Mouse (Mus musculus) heart, embryonic 15.5 days (tissue): ENCODE results near the gene Git1. TPM values are rescaled to one million over a fixed set of nuclear protein-coding genes. Genes with fewer than 3 reads are reported as not detected.

Experiments
- ATAC-seq: fragments of 200-750 bp; cut with Nextera tagmentation; replicated peaks from 2 replicates; pipeline ENCODE4 v1.8.0; 2017; ENCODE audit warnings: low read depth, moderate TSS enrichment; ENCODE audit not compliant: insufficient number of reproducible peaks, insufficient read depth, low FRiP score
- H3K27ac ChIP-seq: fragments of 300-500 bp; sonication (generic); 2 replicates; pipeline ENCODE4 v1.5.1; 2015; ENCODE audit warnings: mild to moderate bottlenecking, inconsistent platforms
- H3K27me3 ChIP-seq: fragments of 300-500 bp; sonication (generic); 2 replicates; pipeline ENCODE4 v1.6.1; 2015; ENCODE audit warnings: inconsistent platforms
- H3K36me3 ChIP-seq: fragments of 300-500 bp; sonication (generic); 2 replicates; pipeline ENCODE4 v1.6.1; 2015; ENCODE audit warnings: mild to moderate bottlenecking, inconsistent platforms
- H3K4me1 ChIP-seq: fragments of 300-500 bp; sonication (generic); replicated peaks from 2 replicates; pipeline ENCODE4 v1.6.1; 2015; ENCODE audit warnings: inconsistent platforms
- H3K4me2 ChIP-seq: fragments of 300-500 bp; sonication (generic); 2 replicates; pipeline ENCODE4 v1.6.1; 2015; ENCODE audit warnings: inconsistent platforms, mild to moderate bottlenecking, moderate library complexity
- H3K4me3 ChIP-seq: fragments of 300-500 bp; sonication (generic); 2 replicates; pipeline ENCODE4 v1.5.1; 2015; ENCODE audit warnings: mild to moderate bottlenecking, inconsistent platforms
- H3K9ac ChIP-seq: fragments of 300-500 bp; sonication (generic); 2 replicates; pipeline ENCODE4 v1.6.1; 2015; ENCODE audit warnings: mild to moderate bottlenecking, inconsistent platforms
- H3K9me3 ChIP-seq: fragments of 300-500 bp; sonication (generic); replicated peaks from 2 replicates; pipeline ENCODE4 v1.6.1; 2016; ENCODE audit warnings: inconsistent platforms
- WGBS: fragments of 180-500 bp; shearing (Covaris S2); methylation state at CpG from one replicate; pipeline ENCODE4 v1.1.7; 2015; ENCODE audit warnings: mixed read lengths; 5-methylcytosine and 5-hydroxymethylcytosine counted together
- polyA plus RNA-seq: library from polyadenylated mRNA; unstranded; fragments of >200 nt; fragmentation: Nextera tagmentation; extraction: Ambion mirVana; gene quantifications from 2 replicates; pipeline ENCODE4 v1.2.1, GENCODE M21; 2015

Git1 gene
- polyA plus RNA-seq, 1 experiment from 2014 or later, result 6.8 TPM

- Histone ChIP-seq H3K36me3 (peaks cover 61% of the 10 kb centered on the region), H3K4me2 (no peak overlapping the region), H3K9me3 (no peaks in the 10 kb centered on the region), H3K27ac (peak overlapping the region; percentile 13; the same call in 1 of the 2 replicates), H3K9ac (no peak overlapping the region), H3K4me1 (peaks cover 36% of the 10 kb centered on the region), H3K27me3 (no peaks in the 10 kb centered on the region), H3K4me3 (no peak overlapping the region)
- WGBS, result 73% methylated on average over 6 of the region's 6 CpGs
- no peak for ATAC-seq
These were observed 9.1 kb downstream of the Git1 start for GRCm38 (mm10) chr11:77502481-77502880.

GRCm38 (mm10) chr11:77503511-77503910 lies 10.1 kb downstream of the Git1 start:
- WGBS, result 66% methylated on average over 3 of the region's 3 CpGs
- Histone ChIP-seq H3K27me3 (no peaks in the 10 kb centered on the region), H3K4me1 (peaks cover 29% of the 10 kb centered on the region), H3K27ac (no peak overlapping the region; the same call in 1 of the 2 replicates), H3K4me3 (no peak overlapping the region), H3K36me3 (peaks cover 61% of the 10 kb centered on the region), H3K9me3 (no peaks in the 10 kb centered on the region), H3K4me2 (no peak overlapping the region), H3K9ac (no peak overlapping the region)
- ATAC-seq, result no peak

GRCm38 (mm10) chr11:77504377-77504776 lies 11.0 kb downstream of the Git1 start:
- peaks cover 59% of the 10 kb centered on the region for H3K36me3 ChIP-seq
- peaks cover 30% of the 10 kb centered on the region for H3K4me1 ChIP-seq
- no peak overlapping the region for H3K27ac ChIP-seq
- no peak for ATAC-seq
- 93% methylated on average over 19 of the region's 19 CpGs for WGBS
- no peak overlapping the region for H3K9ac ChIP-seq
- H3K4me3 ChIP-seq, result no peak overlapping the region
- no peaks in the 10 kb centered on the region for H3K9me3 ChIP-seq
- H3K4me2 ChIP-seq, result no peak overlapping the region
- no peaks in the 10 kb centered on the region for H3K27me3 ChIP-seq

GRCm38 (mm10) chr11:77505291-77505980 lies 12.1 kb downstream of the Git1 start:
- Histone ChIP-seq H3K36me3 (peaks cover 48% of the 10 kb centered on the region), H3K4me3 (no peak overlapping the region), H3K27ac (no peak overlapping the region), H3K9ac (no peak overlapping the region), H3K4me1 (peaks cover 30% of the 10 kb centered on the region), H3K4me2 (no peak overlapping the region), H3K27me3 (no peaks in the 10 kb centered on the region), H3K9me3 (no peaks in the 10 kb centered on the region)
- 86% methylated on average over 22 of the region's 22 CpGs for WGBS
- no peak for ATAC-seq

- WGBS, result 83% methylated on average over 14 of the region's 14 CpGs
- no peak overlapping the region for H3K4me3 ChIP-seq
These were observed 12.9 kb downstream of the Git1 start for GRCm38 (mm10) chr11:77506273-77506672.

GRCm38 (mm10) chr11:77506941-77507340 lies 13.6 kb downstream of the Git1 start:
- Histone ChIP-seq H3K4me3 (no peak overlapping the region), H3K9me3 (no peaks in the 10 kb centered on the region), H3K27ac (no peak overlapping the region), H3K36me3 (peaks cover 40% of the 10 kb centered on the region), H3K27me3 (no peaks in the 10 kb centered on the region), H3K9ac (no peak overlapping the region), H3K4me1 (peaks cover 24% of the 10 kb centered on the region), H3K4me2 (no peak overlapping the region)
- ATAC-seq, result no peak
- 80% methylated on average over 6 of the region's 6 CpGs for WGBS

More at GRCm38 (mm10) chr11:77506273-77506672, 12.9 kb downstream of the Git1 start:
- Histone ChIP-seq H3K27ac (no peak overlapping the region), H3K9me3 (no peaks in the 10 kb centered on the region), H3K27me3 (no peaks in the 10 kb centered on the region), H3K36me3 (peaks cover 40% of the 10 kb centered on the region), H3K4me1 (peaks cover 21% of the 10 kb centered on the region), H3K9ac (no peak overlapping the region), H3K4me2 (no peak overlapping the region)
- no peak for ATAC-seq

GRCm38 (mm10) chr11:77507426-77507825 lies 14.1 kb downstream of the Git1 start:
- Histone ChIP-seq H3K9ac (no peak overlapping the region), H3K27me3 (no peaks in the 10 kb centered on the region), H3K4me2 (no peak overlapping the region), H3K4me1 (peaks cover 27% of the 10 kb centered on the region), H3K27ac (no peak overlapping the region), H3K9me3 (no peaks in the 10 kb centered on the region), H3K36me3 (peaks cover 40% of the 10 kb centered on the region), H3K4me3 (no peak overlapping the region)
- no peak for ATAC-seq
- 70% methylated on average over 4 of the region's 4 CpGs for WGBS

- Histone ChIP-seq H3K9me3 (no peaks in the 10 kb centered on the region), H3K4me1 (peaks cover 24% of the 10 kb centered on the region), H3K27ac (peak overlapping the region; percentile 77), H3K4me2 (peak overlapping the region; percentile 85), H3K4me3 (peak overlapping the region; percentile 45), H3K9ac (peak overlapping the region; percentile 66), H3K36me3 (peaks cover 34% of the 10 kb centered on the region), H3K27me3 (no peaks in the 10 kb centered on the region)
- WGBS, result 20% methylated on average over 49 of the region's 49 CpGs
- ATAC-seq, result peak; percentile 53; the same call in 1 of the 2 replicates
These were observed 15.0 kb downstream of the Git1 start for GRCm38 (mm10) chr11:77508068-77509021.

- ATAC-seq, result no peak
- Histone ChIP-seq H3K9ac (no peak overlapping the region), H3K9me3 (no peaks in the 10 kb centered on the region), H3K27me3 (peaks cover 3% of the 10 kb centered on the region; the same call in 1 of the 2 replicates), H3K4me1 (peaks cover 49% of the 10 kb centered on the region), H3K4me2 (no peak overlapping the region), H3K4me3 (no peak overlapping the region), H3K36me3 (peaks cover 10% of the 10 kb centered on the region), H3K27ac (no peak overlapping the region)
- WGBS, result 77% methylated on average over 5 of the region's 5 CpGs
These were observed 18.0 kb downstream of the Git1 start for GRCm38 (mm10) chr11:77511336-77511735.

GRCm38 (mm10) chr11:77512891-77513810 lies 19.8 kb downstream of the Git1 start:
- H3K27ac ChIP-seq, result peak overlapping the region; percentile 90
- peak; percentile 79 for ATAC-seq
- peak overlapping the region; percentile 96 for H3K4me2 ChIP-seq
- no peaks in the 10 kb centered on the region for H3K9me3 ChIP-seq
- peaks cover 6% of the 10 kb centered on the region; the same call in 1 of the 2 replicates for H3K27me3 ChIP-seq
- H3K4me1 ChIP-seq, result peaks cover 49% of the 10 kb centered on the region
- no peaks in the 10 kb centered on the region; the same call in 1 of the 2 replicates for H3K36me3 ChIP-seq
- H3K9ac ChIP-seq, result peak overlapping the region; percentile 87
- H3K4me3 ChIP-seq, result peak overlapping the region; percentile 90
- under 1% methylated on average over 77 of the region's 84 CpGs for WGBS
